Mouse (Mus musculus) intestine, embryonic 16.5 days (tissue): Measurements from ENCODE around the gene 1700019N19Rik. TPM values are rescaled to one million over a fixed set of nuclear protein-coding genes. Genes with fewer than 3 reads are reported as not detected.
A peak's percentile ranks its signal among the peaks of the same experiment; 100 is the strongest.

ENCODE experiments used
- ATAC-seq: fragments of 200-750 bp; cut with Nextera tagmentation; 2 replicates; pipeline ENCODE4 v1.8.0; 2017; ENCODE audit warnings: moderate TSS enrichment, moderate library complexity
- H3K27ac ChIP-seq: fragments of 300-500 bp; sonication (generic); 2 replicates; pipeline ENCODE4 v1.5.1; 2014; ENCODE audit warnings: mild to moderate bottlenecking, low read length
- H3K27me3 ChIP-seq: fragments of 300-500 bp; sonication (generic); replicated peaks from 2 replicates; pipeline ENCODE4 v1.6.1; 2014; ENCODE audit warnings: low read length, control low read depth, mixed read lengths; ENCODE audit not compliant: control insufficient read depth, insufficient read depth
- H3K36me3 ChIP-seq: fragments of 300-500 bp; sonication (generic); 2 replicates; pipeline ENCODE4 v1.6.1; 2014; ENCODE audit warnings: low read length, control low read depth; ENCODE audit not compliant: control insufficient read depth, insufficient read depth
- H3K4me1 ChIP-seq: fragments of 300-500 bp; sonication (generic); 2 replicates; pipeline ENCODE4 v1.6.1; 2014; ENCODE audit warnings: low read length, control low read depth, mixed read lengths; ENCODE audit not compliant: control insufficient read depth, insufficient read depth
- H3K4me2 ChIP-seq: fragments of 300-500 bp; sonication (generic); 2 replicates; pipeline ENCODE4 v1.6.1; 2014; ENCODE audit warnings: low read depth, low read length, control low read depth
- H3K4me3 ChIP-seq: fragments of 300-500 bp; sonication (generic); 2 replicates; pipeline ENCODE4 v1.5.1; 2014; ENCODE audit warnings: mild to moderate bottlenecking, low read length
- H3K9ac ChIP-seq: fragments of 300-500 bp; sonication (generic); 2 replicates; pipeline ENCODE4 v1.6.1; 2014; ENCODE audit warnings: low read depth, low read length
- H3K9me3 ChIP-seq: fragments of 300-500 bp; sonication (generic); 2 replicates; pipeline ENCODE4 v1.6.1; 2016; ENCODE audit warnings: low read length, control low read depth; ENCODE audit not compliant: control insufficient read depth
- WGBS: fragments of 180-500 bp; shearing (Covaris S2); extraction: QIAGEN DNeasy Blood & Tissue Kit; methylation state at CpG from one replicate; pipeline ENCODE4 v1.1.7; 2014; 5-methylcytosine and 5-hydroxymethylcytosine counted together
- polyA plus RNA-seq: library from polyadenylated mRNA; unstranded; fragments of >200 nt; fragmentation: Nextera tagmentation; extraction: Ambion mirVana; gene quantifications from 2 replicates; pipeline ENCODE4 v1.2.1, GENCODE M21; 2015

The 1700019N19Rik gene
- polyA plus RNA-seq, 1 experiment from 2014 or later: not detected

DNA sequence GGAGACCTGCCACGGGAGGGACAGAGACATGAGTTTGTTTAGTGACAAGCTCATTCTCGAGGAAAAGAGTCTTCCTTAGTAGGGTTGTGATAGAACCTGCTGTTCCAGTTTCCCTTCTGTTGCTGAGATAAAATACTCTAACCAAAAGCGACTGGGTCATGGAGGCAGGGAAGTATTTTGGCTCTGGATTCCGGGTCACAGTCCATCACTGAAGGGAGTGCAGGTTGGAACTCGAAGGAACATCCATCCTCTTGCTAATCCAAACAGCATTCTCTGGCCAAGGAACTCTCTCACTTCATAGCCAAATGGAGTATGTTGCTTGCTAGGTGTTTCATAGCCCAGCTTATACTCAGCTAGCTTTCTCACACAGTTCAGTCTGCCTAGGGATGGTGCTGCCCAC, 17.8 kb downstream of the 1700019N19Rik start:
- H3K4me2 ChIP-seq: no peak overlapping the region
- WGBS: 56% methylated on average over 5 of the region's 5 CpGs
- no peak overlapping the region for H3K27ac ChIP-seq
- no peaks in the 10 kb centered on the region for H3K27me3 ChIP-seq
- H3K4me1 ChIP-seq: no peaks in the 10 kb centered on the region
- H3K9ac ChIP-seq: no peak overlapping the region
- no peaks in the 10 kb centered on the region for H3K36me3 ChIP-seq
- no peaks in the 10 kb centered on the region for H3K9me3 ChIP-seq
- ATAC-seq: no peak
- no peak overlapping the region for H3K4me3 ChIP-seq

DNA sequence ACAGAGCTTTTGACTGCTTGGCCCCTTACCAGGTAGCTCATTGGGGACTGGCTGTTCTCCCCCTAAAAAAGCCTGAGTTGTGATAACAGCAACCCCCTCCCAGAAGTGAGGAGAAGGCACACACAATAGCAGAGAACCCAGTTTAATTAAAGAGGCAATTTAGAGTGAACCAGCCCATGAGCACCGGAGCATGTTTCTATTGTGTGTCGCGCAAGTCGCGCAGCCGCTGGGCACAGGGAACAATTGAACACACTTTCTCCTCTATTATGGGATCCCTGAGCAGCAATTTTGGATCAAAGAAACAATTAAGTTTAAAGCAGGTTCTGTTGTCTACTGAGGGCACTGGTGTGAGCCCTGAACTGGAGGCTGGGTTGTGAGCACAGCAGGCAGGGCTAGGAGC, 26.9 kb downstream of the 1700019N19Rik start:
- peaks cover 8% of the 10 kb centered on the region; the same call in 1 of the 2 replicates for H3K4me1 ChIP-seq
- H3K9me3 ChIP-seq: no peaks in the 10 kb centered on the region
- H3K4me3 ChIP-seq: no peak overlapping the region
- no peak for ATAC-seq
- 0 out of 2 replicates have a peak, but pooled peaks cover 2% of the 10 kb centered on the region for H3K27me3 ChIP-seq
- H3K4me2 ChIP-seq: no peak overlapping the region
- no peaks in the 10 kb centered on the region for H3K36me3 ChIP-seq
- H3K9ac ChIP-seq: no peak overlapping the region
- WGBS: 88% methylated on average over 6 of the region's 6 CpGs
- H3K27ac ChIP-seq: no peak overlapping the region

DNA sequence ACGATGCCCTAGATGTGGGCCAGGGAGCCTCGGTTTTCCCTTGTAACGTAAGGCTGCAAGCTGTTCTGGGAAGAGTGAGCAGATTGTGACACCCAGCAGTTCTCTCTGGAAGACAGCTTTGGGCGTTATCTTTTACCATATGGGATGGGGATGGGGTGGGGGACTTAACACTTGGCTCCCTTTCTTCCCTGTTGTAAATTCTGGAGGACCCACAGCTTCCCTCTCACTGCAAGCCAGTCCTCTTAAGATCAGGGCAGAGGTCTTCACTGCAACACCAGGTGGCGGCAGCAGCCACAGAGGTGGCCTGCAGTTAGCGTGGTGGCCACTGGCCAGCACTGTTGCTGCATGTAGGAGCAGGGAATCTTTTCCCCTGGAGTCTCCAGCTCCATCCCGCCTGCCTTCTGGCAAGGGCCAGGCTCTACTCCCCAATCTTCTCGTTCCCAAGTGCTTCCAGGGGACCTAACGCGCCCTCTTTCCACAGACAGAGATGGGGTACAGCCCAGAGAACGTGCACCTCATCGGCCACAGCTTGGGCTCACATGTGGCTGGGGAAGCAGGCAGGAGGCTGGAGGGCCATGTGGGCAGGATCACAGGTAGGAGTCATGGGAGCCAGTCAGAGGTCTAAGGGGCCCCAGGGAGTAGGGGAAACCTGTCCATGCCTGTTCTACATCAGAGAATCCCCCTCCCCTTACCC, 31.3 kb downstream of the 1700019N19Rik start:
- WGBS: 20% methylated on average over 12 of the region's 12 CpGs
- Histone ChIP-seq H3K9ac (no peak overlapping the region), H3K27ac (no peak overlapping the region), H3K4me2 (no peak overlapping the region), H3K4me3 (no peak overlapping the region), H3K9me3 (no peaks in the 10 kb centered on the region), H3K4me1 (peaks cover 12% of the 10 kb centered on the region; the same call in 1 of the 2 replicates), H3K27me3 (no peaks in the 10 kb centered on the region), H3K36me3 (no peaks in the 10 kb centered on the region)
- peak; percentile 49 for ATAC-seq

DNA sequence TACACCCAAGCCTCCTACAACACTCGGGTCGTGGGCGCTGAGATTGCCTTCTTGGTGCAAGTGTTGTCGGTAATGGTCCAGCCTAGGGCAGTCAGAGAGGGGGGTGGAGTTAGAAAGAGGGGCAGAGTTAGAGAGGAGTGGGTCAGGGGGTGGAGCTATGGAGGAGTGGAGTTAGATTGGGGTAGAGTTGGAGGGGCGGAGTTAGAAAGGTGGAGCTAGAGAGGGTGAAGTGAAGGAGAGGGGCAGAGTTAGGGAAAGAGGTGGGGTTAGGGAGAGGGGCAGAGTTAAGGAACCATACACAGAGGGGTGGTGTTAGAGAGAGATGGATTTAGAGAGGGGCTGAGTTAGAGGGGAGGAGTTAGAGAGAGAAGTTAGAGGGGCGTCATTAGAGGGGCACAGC, 31.9 kb downstream of the 1700019N19Rik start:
- Histone ChIP-seq H3K4me3 (no peak overlapping the region), H3K27me3 (no peaks in the 10 kb centered on the region), H3K27ac (no peak overlapping the region), H3K9ac (no peak overlapping the region), H3K36me3 (no peaks in the 10 kb centered on the region), H3K4me2 (no peak overlapping the region), H3K4me1 (peaks cover 12% of the 10 kb centered on the region; the same call in 1 of the 2 replicates), H3K9me3 (no peaks in the 10 kb centered on the region)
- WGBS: 35% methylated on average over 6 of the region's 6 CpGs
- no peak for ATAC-seq

DNA sequence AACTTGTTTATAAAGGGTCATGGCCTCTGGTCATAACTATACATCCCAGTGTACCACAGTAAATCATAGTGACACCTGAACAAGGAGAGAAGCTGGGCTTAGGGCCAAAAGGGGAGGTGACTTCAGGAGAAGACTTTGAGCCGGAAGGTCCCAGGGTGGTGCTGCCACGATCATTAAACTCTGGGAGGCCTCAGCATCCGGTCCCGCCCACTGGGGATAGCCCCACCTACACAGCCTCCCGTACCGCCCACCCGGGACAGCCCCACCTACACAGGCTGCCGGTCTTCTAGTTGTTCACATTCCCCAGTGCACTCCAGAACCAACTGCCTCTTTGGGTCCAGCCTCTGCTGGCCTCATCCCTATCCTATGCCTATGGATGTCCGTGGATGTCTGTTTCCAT, 34.8 kb downstream of the 1700019N19Rik start, which contains the start of gene Pnliprp2:
Pnliprp2 (plus strand) TSS at position 297 of the 400 bp plus-strand sequence.
- peak; percentile 93 for ATAC-seq
- H3K9me3 ChIP-seq: no peaks in the 10 kb centered on the region
- no peak within 1 kb of the TSS for H3K4me3 ChIP-seq
- no peaks in the 10 kb centered on the region for H3K36me3 ChIP-seq
- H3K4me2 ChIP-seq: peak within 1 kb of the TSS; percentile 24; the same call in 1 of the 2 replicates
- peak within 1 kb of the TSS; percentile 66 for H3K27ac ChIP-seq
- no peak within 1 kb of the TSS for H3K9ac ChIP-seq
- H3K4me1 ChIP-seq: peaks cover 12% of the 10 kb centered on the region; the same call in 1 of the 2 replicates
- WGBS: 40% methylated on average over 9 of the region's 9 CpGs
- no peaks in the 10 kb centered on the region for H3K27me3 ChIP-seq

DNA sequence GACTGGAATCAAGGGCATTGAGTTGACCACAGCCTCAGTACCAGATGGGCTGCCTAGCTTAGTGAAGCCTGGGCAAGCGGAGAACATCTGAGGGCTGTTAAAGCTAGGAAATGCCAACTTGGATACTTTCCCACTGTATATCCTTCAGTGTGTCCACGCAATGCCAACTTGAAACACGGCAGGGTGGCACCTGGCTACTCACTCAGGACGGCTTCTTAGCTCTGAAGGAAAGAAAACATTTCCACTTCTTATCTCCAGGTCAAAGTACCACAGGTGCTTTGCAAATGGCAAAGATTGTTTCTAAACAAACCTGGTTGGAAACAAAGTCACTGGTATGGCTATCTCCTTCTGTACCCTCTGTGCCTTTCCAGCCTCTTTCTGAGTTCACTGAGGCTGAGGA, 35.4 kb downstream of the 1700019N19Rik start:
- Histone ChIP-seq H3K9me3 (peaks cover 4% of the 10 kb centered on the region; the same call in 1 of the 2 replicates), H3K9ac (no peak overlapping the region), H3K36me3 (no peaks in the 10 kb centered on the region), H3K27ac (peak overlapping the region; percentile 66), H3K27me3 (no peaks in the 10 kb centered on the region), H3K4me3 (no peak overlapping the region), H3K4me2 (no peak overlapping the region), H3K4me1 (peaks cover 12% of the 10 kb centered on the region; the same call in 1 of the 2 replicates)
- ATAC-seq: peak; percentile 61
- 55% methylated on average over 4 of the region's 4 CpGs for WGBS

DNA sequence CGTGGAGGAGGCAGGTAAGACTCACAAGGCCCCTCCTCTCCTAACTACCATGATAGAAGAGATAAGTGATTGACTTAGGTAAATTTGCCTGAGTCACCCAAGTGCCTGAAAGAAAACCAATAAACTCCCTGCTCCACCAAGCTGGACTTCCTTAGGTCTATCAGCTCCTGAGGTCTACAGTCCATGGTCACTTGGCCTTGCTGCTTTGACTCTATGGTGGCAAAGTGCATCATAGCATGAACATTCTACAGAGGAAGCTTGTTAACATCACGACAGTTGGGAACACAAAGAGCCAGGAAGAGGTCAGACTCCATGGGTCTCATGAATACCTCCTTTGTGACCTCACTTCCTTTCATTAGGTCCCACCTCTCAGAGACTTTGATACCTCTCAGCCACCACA, 42.8 kb downstream of the 1700019N19Rik start:
- H3K27ac ChIP-seq: no peak overlapping the region
- H3K36me3 ChIP-seq: no peaks in the 10 kb centered on the region
- no peak overlapping the region for H3K4me3 ChIP-seq
- H3K4me2 ChIP-seq: no peak overlapping the region
- 50% methylated on average over 2 of the region's 2 CpGs for WGBS
- H3K4me1 ChIP-seq: 0 out of 2 replicates have a peak, but pooled peaks cover 3% of the 10 kb centered on the region
- H3K27me3 ChIP-seq: no peaks in the 10 kb centered on the region
- no peak overlapping the region for H3K9ac ChIP-seq
- ATAC-seq: no peak
- peaks cover 4% of the 10 kb centered on the region; the same call in 1 of the 2 replicates for H3K9me3 ChIP-seq

DNA sequence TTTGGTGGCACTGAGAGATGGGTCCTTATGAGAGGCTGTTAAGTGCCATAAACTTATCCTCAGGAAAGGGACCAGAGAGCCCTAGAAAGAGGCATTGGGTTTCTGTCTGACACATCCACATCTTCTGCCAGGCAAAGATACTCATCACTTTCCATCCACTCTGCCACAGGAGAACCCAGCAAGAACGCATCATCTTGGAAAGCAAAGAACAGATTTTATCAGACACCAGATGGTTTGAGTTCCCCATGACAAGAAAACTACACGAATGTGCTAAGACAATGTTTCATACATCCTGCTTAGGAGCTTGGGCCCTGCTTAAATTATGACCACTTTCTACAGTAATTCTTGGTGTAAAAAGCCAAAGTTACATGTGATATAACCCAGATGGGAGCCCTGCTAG, 43.4 kb downstream of the 1700019N19Rik start:
- 0 out of 2 replicates have a peak, but pooled peaks cover 3% of the 10 kb centered on the region for H3K4me1 ChIP-seq

DNA sequence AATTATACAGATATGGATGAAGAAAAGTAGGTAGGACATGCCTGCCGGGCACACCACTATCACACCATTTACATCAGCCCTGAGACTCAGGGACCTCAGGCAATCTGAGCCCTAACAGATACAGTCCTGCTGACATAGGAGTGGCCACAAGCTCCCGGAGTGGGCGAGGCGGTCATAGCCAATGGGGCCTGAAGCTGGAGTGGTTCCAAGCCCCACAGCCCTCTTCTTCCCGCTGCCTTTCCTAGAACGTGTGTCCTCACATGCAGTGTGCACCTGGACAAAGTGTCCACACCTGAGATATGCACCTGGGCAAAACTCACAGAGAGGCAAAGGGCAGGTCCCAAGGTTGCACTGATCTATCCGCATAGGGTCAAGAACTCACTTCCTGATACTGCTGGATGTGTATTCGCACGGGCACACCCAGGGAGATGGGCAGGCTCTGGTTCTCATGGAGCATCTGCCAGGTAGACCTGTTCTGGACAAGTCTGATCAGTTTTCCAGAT, 46.7 kb downstream of the 1700019N19Rik start:
- 77% methylated on average over 9 of the region's 9 CpGs for WGBS
- Histone ChIP-seq H3K4me1 (0 out of 2 replicates have a peak, but pooled peaks cover 3% of the 10 kb centered on the region), H3K9me3 (no peaks in the 10 kb centered on the region), H3K4me3 (no peak overlapping the region), H3K36me3 (no peaks in the 10 kb centered on the region), H3K9ac (no peak overlapping the region), H3K27me3 (no peaks in the 10 kb centered on the region), H3K4me2 (no peak overlapping the region), H3K27ac (no peak overlapping the region)
- peak; percentile 66 for ATAC-seq

More for the DNA sequence above, 43.4 kb downstream of the 1700019N19Rik start:
- Histone ChIP-seq H3K9me3 (peaks cover 4% of the 10 kb centered on the region; the same call in 1 of the 2 replicates), H3K4me2 (no peak overlapping the region), H3K9ac (no peak overlapping the region), H3K27ac (no peak overlapping the region), H3K36me3 (no peaks in the 10 kb centered on the region), H3K27me3 (no peaks in the 10 kb centered on the region), H3K4me3 (no peak overlapping the region)
- WGBS: 53% methylated on average over 2 of the region's 2 CpGs
- no peak for ATAC-seq
